In the genomic region with DNA sequence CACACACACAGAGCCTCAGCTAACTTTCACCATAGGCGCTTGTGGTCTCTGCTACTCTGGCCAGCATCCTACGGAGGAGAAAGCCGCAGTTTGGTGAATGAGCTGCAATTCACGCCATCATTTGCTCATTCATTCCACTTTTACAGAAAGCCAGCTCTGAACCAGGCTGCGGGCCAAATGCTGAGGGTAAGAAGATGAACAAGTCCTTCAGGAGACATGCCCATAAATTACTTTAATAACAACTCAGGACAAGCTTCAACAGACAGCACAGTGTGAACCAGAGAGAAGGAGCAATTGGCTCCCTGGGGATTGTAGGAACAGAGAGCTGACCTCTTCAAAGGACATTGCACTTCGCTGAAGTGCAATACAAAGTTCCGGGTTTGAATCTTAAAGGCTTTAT, we compare ENCODE assay signal across 8 mouse cellular contexts. TPM values are rescaled to one million over a fixed set of nuclear protein-coding genes. Genes with fewer than 3 reads are reported as not detected.
DNase-seq lines count a peak whose midpoint lies in the region; ATAC-seq lines count a peak whose summit lies in the region.

No protein-coding gene starts in this region.

- peaks cover 9% of the 10 kb centered on the region for H3K27me3 ChIP-seq in neural tube, embryonic 14.5 days (ENCODE audit: control insufficient read depth, insufficient read depth, low read length)

- H3K27ac ChIP-seq in neural tube, embryonic 14.5 days (ENCODE audit: low read depth, low read length) = no peak overlapping the region

- H3K9me3 ChIP-seq in neural tube, embryonic 14.5 days (ENCODE audit: control insufficient read depth, low read length) = no peaks in the 10 kb centered on the region

- peaks cover 10% of the 10 kb centered on the region; the same call in 1 of the 2 replicates for H3K4me1 ChIP-seq in neural tube, embryonic 14.5 days (ENCODE audit: control insufficient read depth, insufficient read depth, low read length)

- H3K4me3 ChIP-seq in neural tube, embryonic 14.5 days (ENCODE audit: low read depth, low read length) = no peak overlapping the region

- WGBS in neural tube, embryonic 14.5 days = 7% methylated on average over 7 of the region's 7 CpGs

- peak; percentile 19 for DNase-seq in gastrocnemius, postnatal 10 days
- DNase-seq in gastrocnemius, postnatal 25 days = no peak
- peak; percentile 13 for DNase-seq in lung, postnatal 10 days
- no peak for DNase-seq in lung, postnatal 14 days
- DNase-seq in induced T-regulatory cell, adult 2 months (ENCODE audit: low read depth) = peak; percentile 20
- no peak for DNase-seq in embryo, embryonic 11 days
- no peak for DNase-seq in layer of hippocampus, postnatal 14 days (ENCODE audit: low spot score in 2 of 2)

- ATAC-seq in neural tube, embryonic 14.5 days (ENCODE audit: low read depth) = peak; percentile 70; the same call in 1 of the 2 replicates

- H3K36me3 ChIP-seq in neural tube, embryonic 14.5 days (ENCODE audit: control insufficient read depth, insufficient read depth, low read length) = no peaks in the 10 kb centered on the region

- H3K9ac ChIP-seq in neural tube, embryonic 14.5 days (replicated peaks; ENCODE audit: low read depth, low read length) = no peak overlapping the region

- peak overlapping the region; percentile 100; the same call in 1 of the 2 replicates for H3K4me2 ChIP-seq in neural tube, embryonic 14.5 days (ENCODE audit: low read depth, low read length)

RNA-seq across cellular contexts. Expression of gene Cited4, which starts 0.6 kb away (rescaled TPM):
- total RNA-seq in gastrocnemius, postnatal 10 days (2021) = 10 to 100 TPM; 34.6 to 35.7 TPM
- 10 to 100 TPM; 15.0 to 32.1 TPM for total RNA-seq in gastrocnemius, postnatal 25 days (2021)
- polyA plus RNA-seq in neural tube, embryonic 14.5 days (2014; fragmentation: Nextera tagmentation; extraction: Ambion mirVana) = 0.64 and 1.4 TPM in 2 replicates
- 1 to 10 TPM; 2.6 to 4.0 TPM for total RNA-seq in layer of hippocampus, postnatal 14 days (2021)

Comparison
In these comparisons a context has a peak if more than half of its experiments do, and no peak if none do; other contexts are left out.
1. DNase-seq: peak in gastrocnemius, postnatal 10 days (single experiment), lung, postnatal 10 days (single experiment) and induced T-regulatory cell, adult 2 months (single experiment); none in gastrocnemius, postnatal 25 days (single experiment), lung, postnatal 14 days (single experiment), embryo, embryonic 11 days (single experiment) and layer of hippocampus, postnatal 14 days (0 of 2).